Mouse (Mus musculus) erythroblast, embryonic 14.5 days (primary cell): ENCODE measurements around the gene Mknk2. TPM values are rescaled to one million over a fixed set of nuclear protein-coding genes. Genes with fewer than 3 reads are reported as not detected.

Experiments
- H3K27me3 ChIP-seq: 2 replicates; pipeline ENCODE4 v1.6.1; 2012; ENCODE audit warnings: inconsistent platforms; ENCODE audit not compliant: control insufficient read depth
- H3K36me3 ChIP-seq: 2 replicates; pipeline ENCODE4 v1.6.1; 2012; ENCODE audit warnings: mild to moderate bottlenecking, inconsistent platforms; ENCODE audit not compliant: control insufficient read depth
- H3K4me1 ChIP-seq: 2 replicates; pipeline ENCODE4 v1.6.1; 2012; ENCODE audit warnings: inconsistent platforms; ENCODE audit not compliant: control insufficient read depth
- H3K4me3 ChIP-seq: replicated peaks from 2 replicates; pipeline ENCODE3; 2012; ENCODE audit warnings: moderate library complexity, mild to moderate bottlenecking, inconsistent platforms
- H3K9me3 ChIP-seq: 2 replicates; pipeline ENCODE4 v1.6.1; 2012; ENCODE audit warnings: low read length, inconsistent platforms, mixed read lengths; ENCODE audit not compliant: control insufficient read depth
- GATA1 ChIP-seq: IDR thresholded peaks from 2 replicates; pipeline ENCODE4 v1.6.1; 2012; ENCODE audit warnings: low read length, inconsistent platforms, mixed read lengths
- TAL1 ChIP-seq: IDR thresholded peaks from 3 replicates; pipeline ENCODE4 v1.6.1; 2012; ENCODE audit warnings: low read length, inconsistent platforms, mixed read lengths
- polyA plus RNA-seq: library from polyadenylated mRNA; stranded (reverse); fragments of >175 nt; gene quantifications from 2 replicates; pipeline ENCODE4 v1.2.3, GENCODE M21; 2012

Mknk2 gene
- polyA plus RNA-seq, 1 experiment, result 49.1 TPM

- no peak for TF ChIP-seq TAL1
- no peak for TF ChIP-seq GATA1
- Histone ChIP-seq H3K4me1 (peaks cover 85% of the 10 kb centered on the region), H3K36me3 (peaks cover 92% of the 10 kb centered on the region), H3K27me3 (no peaks in the 10 kb centered on the region), H3K9me3 (no peaks in the 10 kb centered on the region), H3K4me3 (no peak overlapping the region)
Measured at GRCm38 (mm10) chr10:80693401-80694045, 15.6 kb upstream of the Mknk2 start.

- TF ChIP-seq TAL1 (no peak), GATA1 (no peak)
- no peak overlapping the region for H3K4me3 ChIP-seq
- H3K36me3 ChIP-seq, result peaks cover 93% of the 10 kb centered on the region
- H3K27me3 ChIP-seq, result no peaks in the 10 kb centered on the region
- H3K4me1 ChIP-seq, result peaks cover 77% of the 10 kb centered on the region
- H3K9me3 ChIP-seq, result no peaks in the 10 kb centered on the region
Measured at GRCm38 (mm10) chr10:80692249-80693165, 14.6 kb upstream of the Mknk2 start.

- peaks cover 96% of the 10 kb centered on the region for H3K36me3 ChIP-seq
- H3K27me3 ChIP-seq, result no peaks in the 10 kb centered on the region
- TF ChIP-seq GATA1, result no peak
- TF ChIP-seq TAL1, result no peak
- H3K4me3 ChIP-seq, result no peak overlapping the region
- no peaks in the 10 kb centered on the region for H3K9me3 ChIP-seq
- H3K4me1 ChIP-seq, result peaks cover 78% of the 10 kb centered on the region
Measured at GRCm38 (mm10) chr10:80687850-80688249, 9.9 kb upstream of the Mknk2 start.

GRCm38 (mm10) chr10:80686617-80687016 is 8.7 kb upstream of the Mknk2 start:
- Histone ChIP-seq H3K36me3 (peaks cover 90% of the 10 kb centered on the region), H3K9me3 (no peaks in the 10 kb centered on the region), H3K4me1 (peaks cover 71% of the 10 kb centered on the region), H3K4me3 (no peak overlapping the region), H3K27me3 (no peaks in the 10 kb centered on the region)
- no peak for TF ChIP-seq TAL1
- no peak for TF ChIP-seq GATA1

GRCm38 (mm10) chr10:80684984-80685383 is 7.1 kb upstream of the Mknk2 start:
- TF ChIP-seq TAL1 (peak; percentile 80), GATA1 (peak; percentile 75)
- H3K27me3 ChIP-seq, result no peaks in the 10 kb centered on the region
- H3K9me3 ChIP-seq, result no peaks in the 10 kb centered on the region
- H3K36me3 ChIP-seq, result peaks cover 75% of the 10 kb centered on the region
- peaks cover 62% of the 10 kb centered on the region for H3K4me1 ChIP-seq
- H3K4me3 ChIP-seq, result peak overlapping the region; percentile 50

GRCm38 (mm10) chr10:80684214-80684613 is 6.3 kb upstream of the Mknk2 start:
- TF ChIP-seq TAL1 (no peak), GATA1 (no peak)
- peak overlapping the region; percentile 14 for H3K4me3 ChIP-seq
- no peaks in the 10 kb centered on the region for H3K9me3 ChIP-seq
- peaks cover 71% of the 10 kb centered on the region for H3K36me3 ChIP-seq
- H3K4me1 ChIP-seq, result peaks cover 66% of the 10 kb centered on the region
- no peaks in the 10 kb centered on the region for H3K27me3 ChIP-seq

GRCm38 (mm10) chr10:80683647-80684046 is 5.7 kb upstream of the Mknk2 start:
- Histone ChIP-seq H3K36me3 (peaks cover 66% of the 10 kb centered on the region), H3K4me3 (no peak overlapping the region), H3K27me3 (no peaks in the 10 kb centered on the region), H3K9me3 (no peaks in the 10 kb centered on the region), H3K4me1 (peaks cover 72% of the 10 kb centered on the region)
- TF ChIP-seq GATA1, result no peak

GRCm38 (mm10) chr10:80682003-80682402 is 4.1 kb upstream of the Mknk2 start:
- H3K27me3 ChIP-seq, result no peaks in the 10 kb centered on the region
- H3K4me1 ChIP-seq, result peaks cover 81% of the 10 kb centered on the region
- H3K4me3 ChIP-seq, result no peak overlapping the region
- no peaks in the 10 kb centered on the region for H3K9me3 ChIP-seq
- TF ChIP-seq GATA1 (no peak), TAL1 (no peak)
- H3K36me3 ChIP-seq, result peaks cover 52% of the 10 kb centered on the region

- peaks cover 75% of the 10 kb centered on the region for H3K4me1 ChIP-seq
Measured at GRCm38 (mm10) chr10:80680260-80680696, 2.4 kb upstream of the Mknk2 start.

More at GRCm38 (mm10) chr10:80680260-80680696, 2.4 kb upstream of the Mknk2 start:
- Histone ChIP-seq H3K4me3 (no peak overlapping the region), H3K36me3 (peaks cover 35% of the 10 kb centered on the region), H3K27me3 (no peaks in the 10 kb centered on the region), H3K9me3 (no peaks in the 10 kb centered on the region)
- no peak for TF ChIP-seq GATA1
- TF ChIP-seq TAL1, result no peak
